Mouse (Mus musculus) erythroid progenitor cell, adult 5-6 weeks (primary cell): Measurements from ENCODE around the gene Il2ra. TPM values are rescaled to one million over a fixed set of nuclear protein-coding genes. Genes with fewer than 3 reads are reported as not detected.

Source experiments
- total RNA-seq, 2 experiments: library from RNA; stranded (forward) in 1 of 2; stranded (reverse) in 1 of 2; fragments of 150-400 nt in 1 of 2; fragments of 186-747, 209-891 nt in 1 of 2; gene quantifications; 2 replicates each; pipeline versions ENCODE4 v1.2.3 to v1.2.4; 2015 to 2017; ENCODE audit warnings: low replicate concordance in 2 of 2

Gene Il2ra
- total RNA-seq, 2 experiments from 2014 or later: 1.3 to 14.7 TPM

Other genes with a start within 250 kb of the Il2ra start
- gene Pfkfb3, start 88.7 kb upstream of the Il2ra start, total RNA-seq (2015; ENCODE audit: low replicate concordance): 8.0 and 14.1 TPM in 2 replicates
- gene Pfkfb3, start 88.7 kb upstream of the Il2ra start, total RNA-seq (2017; ENCODE audit: low replicate concordance): 1.1 and 3.2 TPM in 2 replicates
- gene Rbm17, start 38.7 kb upstream of the Il2ra start, total RNA-seq (2015; ENCODE audit: low replicate concordance): 77.5 and 105 TPM in 2 replicates
- gene Rbm17, start 38.7 kb upstream of the Il2ra start, total RNA-seq (2017; ENCODE audit: low replicate concordance): 34.4 and 55.2 TPM in 2 replicates
- gene Gm17490, start 16.5 kb upstream of the Il2ra start, total RNA-seq (2015; ENCODE audit: low replicate concordance): not detected in 2 replicates
- not detected in 2 replicates for gene Gm17490, start 16.5 kb upstream of the Il2ra start, total RNA-seq (2017; ENCODE audit: low replicate concordance)
- 7.2 TPM in 1 of 2 replicates, not detected in the other for gene Il15ra, start 62.5 kb downstream of the Il2ra start, total RNA-seq (2015; ENCODE audit: low replicate concordance)
- 8.1 and 38.3 TPM in 2 replicates for gene Il15ra, start 62.5 kb downstream of the Il2ra start, total RNA-seq (2017; ENCODE audit: low replicate concordance)
- 9.7 and 35.6 TPM in 2 replicates for gene Fbh1, start 134.8 kb downstream of the Il2ra start, total RNA-seq (2015; ENCODE audit: low replicate concordance)
- 13.5 and 15.7 TPM in 2 replicates for gene Fbh1, start 134.8 kb downstream of the Il2ra start, total RNA-seq (2017; ENCODE audit: low replicate concordance)
- 10.1 and 38.6 TPM in 2 replicates for gene Ankrd16, start 135.1 kb downstream of the Il2ra start, total RNA-seq (2015; ENCODE audit: low replicate concordance)
- gene Ankrd16, start 135.1 kb downstream of the Il2ra start, total RNA-seq (2017; ENCODE audit: low replicate concordance): 5.4 and 15.9 TPM in 2 replicates